Mouse (Mus musculus) liver, embryonic 14.5 days (tissue): ENCODE data around the gene Plcd3.

Source experiments
- CTCF ChIP-seq: IDR thresholded peaks from 2 replicates; pipeline ENCODE4 v1.5.1; 2016; ENCODE audit warnings: antibody characterized with exemption, low read depth, control low read depth
- EP300 ChIP-seq: IDR thresholded peaks from 2 replicates; pipeline ENCODE4 v1.6.1; 2016; ENCODE audit warnings: antibody characterized with exemption, low read depth

DNA sequence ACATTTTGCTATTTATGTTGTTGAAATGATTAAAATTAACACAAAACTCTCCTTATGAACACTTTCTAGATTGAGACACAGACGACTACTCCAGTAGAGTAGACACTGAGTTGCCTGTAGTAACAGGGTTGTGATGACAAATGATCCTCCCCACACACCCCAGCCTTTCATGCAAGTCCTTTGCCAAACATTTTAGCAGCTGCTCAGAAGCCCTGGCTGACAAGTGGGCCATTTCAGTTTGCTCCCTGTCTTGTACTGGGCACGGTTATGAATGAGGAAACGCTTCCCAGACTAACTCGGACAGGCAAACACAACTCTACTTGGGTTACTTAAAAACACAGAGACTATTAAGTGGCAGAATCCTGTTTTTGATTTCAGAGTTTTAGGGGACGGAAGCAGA, 18.9 kb upstream of the Plcd3 start:
- TF ChIP-seq EP300 (no peak), CTCF (no peak)
